In genomic region chr15:62118997-62119396, GRCm38 (mm10) we compare ENCODE assay signal across 12 mouse cellular contexts.
A peak's percentile ranks its signal among the peaks of the same experiment; 100 is the strongest.
DNase-seq lines count a peak whose midpoint lies in the region; ATAC-seq and TF ChIP-seq lines count a peak whose summit lies in the region.
"Had no signal": no experiment of that assay in that cellular context is flagged by ENCODE, and none has a peak within 500 bp of the region (broad histone marks: within the 10 kb centered on the region; RNA-seq: fewer than 3 reads in every experiment).

No protein-coding gene starts in this region.

- H3K27me3 ChIP-seq in limb, embryonic 13.5 days: no peaks in the 10 kb centered on the region
- H3K27me3 ChIP-seq in thymus, adult 2 months (ENCODE audit: control insufficient read depth, insufficient read depth, low read length): no peaks in the 10 kb centered on the region
- H3K27me3 ChIP-seq in midbrain, embryonic 13.5 days: 0 out of 2 replicates have a peak, but pooled peaks cover 5% of the 10 kb centered on the region
- H3K27me3 ChIP-seq: liver, embryonic 13.5 days had no signal

- no peak overlapping the region for H3K4me3 ChIP-seq in limb, embryonic 13.5 days
- no peak overlapping the region for H3K4me3 ChIP-seq in thymus, adult 2 months (ENCODE audit: control insufficient read depth, insufficient read depth, low read length)
- no peak overlapping the region for H3K4me3 ChIP-seq in midbrain, embryonic 13.5 days (replicated peaks)
- H3K4me3 ChIP-seq: erythroblast, embryonic 14.5 days; liver, embryonic 13.5 days had no signal

- WGBS in limb, embryonic 13.5 days: 45% methylated on average over 10 of the region's 10 CpGs
- 95% methylated on average over 10 of the region's 10 CpGs for WGBS in thymus, adult 2 months
- 82% methylated on average over 10 of the region's 10 CpGs for WGBS in midbrain, embryonic 13.5 days

- no peak overlapping the region for H3K9ac ChIP-seq in limb, embryonic 13.5 days
- no peak overlapping the region for H3K9ac ChIP-seq in midbrain, embryonic 13.5 days (replicated peaks)
- H3K9ac ChIP-seq: liver, embryonic 13.5 days had no signal

- H3K9me3 ChIP-seq in limb, embryonic 13.5 days: no peaks in the 10 kb centered on the region
- H3K9me3 ChIP-seq in midbrain, embryonic 13.5 days: no peaks in the 10 kb centered on the region
- H3K9me3 ChIP-seq: liver, embryonic 13.5 days had no signal

- ATAC-seq in limb, embryonic 13.5 days (ENCODE audit: low FRiP score, low read depth): peak; percentile 51; the same call in 1 of the 2 replicates
- no peak for ATAC-seq in midbrain, embryonic 13.5 days

- intact Hi-C loops in heart, postnatal 10 days (cut with DNase I): no loop called here

- no peak overlapping the region; the same call in 1 of the 2 replicates for H3K27ac ChIP-seq in limb, embryonic 13.5 days
- no peak overlapping the region for H3K27ac ChIP-seq in thymus, adult 2 months (ENCODE audit: control insufficient read depth, insufficient read depth, low read length)
- no peak overlapping the region for H3K27ac ChIP-seq in midbrain, embryonic 13.5 days

- DNase-seq in heart, postnatal 4 days: peak; percentile 42
- DNase-seq in heart, postnatal 10 days: no peak
- DNase-seq in urinary bladder, postnatal 14 days (ENCODE audit: low spot score): peak; percentile 78
- DNase-seq in urinary bladder, adult 2 months (ENCODE audit: low spot score): no peak
- no peak for DNase-seq in thymus, adult 2 months
- DNase-seq in embryo, embryonic 9.5 days (ENCODE audit: extremely low spot score): no peak
- DNase-seq: cerebellum, postnatal 10 days; liver, embryonic 13.5 days; midbrain, embryonic 14.5 days had no signal

- no peak overlapping the region for H3K4me2 ChIP-seq in limb, embryonic 13.5 days (replicated peaks)
- no peak overlapping the region for H3K4me2 ChIP-seq in midbrain, embryonic 13.5 days (replicated peaks)
- H3K4me2 ChIP-seq: liver, embryonic 13.5 days had no signal

- TF ChIP-seq POLR2A in thymus, adult 2 months (IDR thresholded peaks at IDR 0.05; ENCODE audit: control insufficient read depth, extremely low read depth, insufficient read depth, low read length, poor library complexity): no peak

- H3K36me3 ChIP-seq in limb, embryonic 13.5 days: no peaks in the 10 kb centered on the region
- H3K36me3 ChIP-seq in thymus, adult 2 months (ENCODE audit: control insufficient read depth, insufficient read depth, low read length): no peaks in the 10 kb centered on the region
- H3K36me3 ChIP-seq in midbrain, embryonic 13.5 days: no peaks in the 10 kb centered on the region

- peaks cover 31% of the 10 kb centered on the region for H3K4me1 ChIP-seq in limb, embryonic 13.5 days
- H3K4me1 ChIP-seq in thymus, adult 2 months (replicated peaks; ENCODE audit: control insufficient read depth, insufficient read depth, low read length): no peaks in the 10 kb centered on the region
- no peaks in the 10 kb centered on the region for H3K4me1 ChIP-seq in midbrain, embryonic 13.5 days (replicated peaks)

- no peak for TF ChIP-seq CTCF in thymus, adult 2 months (IDR thresholded peaks at IDR 0.05; ENCODE audit: borderline replicate concordance, control insufficient read depth, extremely low read depth, insufficient read depth, low read length, poor library complexity)

Comparison
In these comparisons a context has a peak if more than half of its experiments do, and no peak if none do; other contexts are left out.
1. DNase-seq: peak in heart, postnatal 4 days (single experiment) and urinary bladder, postnatal 14 days (single experiment); none in heart, postnatal 10 days (0 of 2), urinary bladder, adult 2 months (single experiment), thymus, adult 2 months (single experiment) and embryo, embryonic 9.5 days (single experiment).